ENCODE assay signal across 8 mouse cellular contexts in the genomic region with DNA sequence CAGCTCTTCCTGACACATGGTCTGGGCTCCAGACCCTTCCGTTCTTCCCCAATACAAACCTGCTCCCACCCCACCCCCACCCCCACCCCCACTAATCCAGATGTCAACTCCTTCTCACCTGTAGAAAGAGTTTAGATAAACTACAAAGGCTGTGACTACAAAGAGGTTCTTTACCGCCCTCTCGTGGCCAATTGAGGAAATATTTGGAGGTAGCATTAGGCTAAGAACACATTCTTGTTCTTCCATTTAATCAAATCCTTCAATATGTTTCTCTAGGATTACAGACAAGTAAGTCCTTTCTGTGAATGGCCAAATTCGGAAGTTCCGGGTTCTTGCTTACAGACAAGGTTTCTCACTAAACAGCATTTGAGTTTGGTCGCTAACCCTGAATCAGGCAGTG. TPM values are rescaled to one million over a fixed set of nuclear protein-coding genes. Genes with fewer than 3 reads are reported as not detected.
DNase-seq lines count a peak whose midpoint lies in the region; ATAC-seq and TF ChIP-seq lines count a peak whose summit lies in the region.
"Had no signal": no experiment of that assay in that cellular context is flagged by ENCODE, and none has a peak within 500 bp of the region (broad histone marks: within the 10 kb centered on the region; RNA-seq: fewer than 3 reads in every experiment).

No protein-coding gene starts in this region.

- no peaks in the 10 kb centered on the region for H3K36me3 ChIP-seq in liver, embryonic 11.5 days (ENCODE audit: control insufficient read depth, insufficient read depth, low read length)
- H3K36me3 ChIP-seq in kidney, adult 2 months (ENCODE audit: control insufficient read depth, insufficient read depth, low read length) = no peaks in the 10 kb centered on the region
- no peaks in the 10 kb centered on the region for H3K36me3 ChIP-seq in limb, embryonic 14.5 days (ENCODE audit: control insufficient read depth, insufficient read depth, low read length)
- H3K36me3 ChIP-seq: limb, embryonic 12.5 days had no signal

- no peak for TF ChIP-seq CTCF in kidney, adult 2 months (conservative IDR thresholded peaks at IDR 0.05; ENCODE audit: insufficient read depth, insufficient read length, low read depth, low read length)

- DNase-seq in liver = peak; percentile 28
- no peak for DNase-seq in liver, embryonic 11.5 days (ENCODE audit: low spot score)
- DNase-seq in WW6 (ENCODE audit: low read depth, low spot score) = peak; percentile 18
- DNase-seq in cerebellum, postnatal 25 days = peak; percentile 7 to 61
- DNase-seq in kidney, adult 2 months = peak; percentile 62
- DNase-seq in limb, embryonic 14.5 days (ENCODE audit: low spot score) = peak; percentile 67
- peak; percentile 72 for DNase-seq in right cerebral cortex, postnatal 14 days

- 31% methylated on average over 6 of the region's 6 CpGs for WGBS in liver, embryonic 11.5 days
- 39% methylated on average over 6 of the region's 6 CpGs for WGBS in kidney, adult 2 months
- WGBS in limb, embryonic 14.5 days = 43% methylated on average over 6 of the region's 6 CpGs

- H3K27me3 ChIP-seq in liver, embryonic 11.5 days (replicated peaks; ENCODE audit: control insufficient read depth, insufficient read depth, low read length) = no peaks in the 10 kb centered on the region
- H3K27me3 ChIP-seq in kidney, adult 2 months (replicated peaks; ENCODE audit: control insufficient read depth, insufficient read depth, low read length) = no peaks in the 10 kb centered on the region; the same call in none of the 2 replicates
- no peaks in the 10 kb centered on the region for H3K27me3 ChIP-seq in limb, embryonic 14.5 days (ENCODE audit: control insufficient read depth, insufficient read depth, low read length)

- no peak for TF ChIP-seq POLR2A in kidney, adult 2 months (IDR thresholded peaks at IDR 0.05; ENCODE audit: low read depth, low read length)
- no peak for TF ChIP-seq POLR2A in limb, embryonic 14.5 days (IDR thresholded peaks at IDR 0.05; ENCODE audit: borderline replicate concordance, extremely low read depth, insufficient read depth, insufficient read length)

- H3K4me3 ChIP-seq in liver, embryonic 11.5 days (ENCODE audit: low read depth, low read length) = no peak overlapping the region
- H3K4me3 ChIP-seq in kidney, adult 2 months (ENCODE audit: insufficient read depth, low read depth, low read length) = no peak overlapping the region
- H3K4me3 ChIP-seq in limb, embryonic 14.5 days (replicated peaks; ENCODE audit: low read length) = no peak overlapping the region
- H3K4me3 ChIP-seq: limb, embryonic 12.5 days had no signal

- no peak overlapping the region for H3K4me2 ChIP-seq in liver, embryonic 11.5 days
- no peak overlapping the region for H3K4me2 ChIP-seq in limb, embryonic 14.5 days (replicated peaks; ENCODE audit: low read depth, low read length, severe bottlenecking)
- H3K4me2 ChIP-seq: limb, embryonic 12.5 days had no signal

- ATAC-seq in liver, embryonic 11.5 days (replicated peaks; ENCODE audit: low FRiP score) = no peak
- no peak for ATAC-seq in limb, embryonic 14.5 days (ENCODE audit: low FRiP score, low read depth)

- H3K27ac ChIP-seq in liver, embryonic 11.5 days (ENCODE audit: low read depth, low read length) = no peak overlapping the region
- no peak overlapping the region for H3K27ac ChIP-seq in kidney, adult 2 months (ENCODE audit: insufficient read depth, low read depth, low read length)
- H3K27ac ChIP-seq in limb, embryonic 14.5 days (replicated peaks; ENCODE audit: low read depth, low read length) = no peak overlapping the region
- H3K27ac ChIP-seq: limb, embryonic 12.5 days had no signal

- no peaks in the 10 kb centered on the region for H3K4me1 ChIP-seq in liver, embryonic 11.5 days (replicated peaks; ENCODE audit: control insufficient read depth, insufficient read depth, low read length)
- no peaks in the 10 kb centered on the region for H3K4me1 ChIP-seq in kidney, adult 2 months (ENCODE audit: control insufficient read depth, insufficient read depth, low read length)
- H3K4me1 ChIP-seq in limb, embryonic 14.5 days (ENCODE audit: control insufficient read depth, insufficient read depth, low read length) = no peaks in the 10 kb centered on the region
- H3K4me1 ChIP-seq: limb, embryonic 12.5 days had no signal

- no peaks in the 10 kb centered on the region for H3K9me3 ChIP-seq in liver, embryonic 11.5 days (ENCODE audit: control insufficient read depth, low read length)
- H3K9me3 ChIP-seq in limb, embryonic 14.5 days (ENCODE audit: control insufficient read depth, low read length) = no peaks in the 10 kb centered on the region
- H3K9me3 ChIP-seq: limb, embryonic 12.5 days had no signal

- no peak overlapping the region for H3K9ac ChIP-seq in liver, embryonic 11.5 days (ENCODE audit: low read depth, low read length)
- no peak overlapping the region for H3K9ac ChIP-seq in limb, embryonic 14.5 days (ENCODE audit: low read depth, low read length, severe bottlenecking)
- H3K9ac ChIP-seq: limb, embryonic 12.5 days had no signal

RNA-seq across cellular contexts. Expression of a gene that starts 14.1 kb away (rescaled TPM):
- polyA plus RNA-seq in liver, embryonic 11.5 days (2014; fragmentation: Nextera tagmentation; extraction: Ambion mirVana) = 1.7 and 1.8 TPM in 2 replicates
- polyA plus RNA-seq in kidney, adult 2 months (2012; rRNA removed) = 0.20 and 1.8 TPM in 2 replicates
- 0.46 and 0.73 TPM in 2 replicates for polyA plus RNA-seq in limb, embryonic 14.5 days (2012; rRNA removed)
- polyA plus RNA-seq in limb, embryonic 14.5 days (2014; fragmentation: Nextera tagmentation; extraction: Ambion mirVana) = 0.75 and 1.7 TPM in 2 replicates
